Mouse (Mus musculus): ENCODE measurements at regions not wholly inside any gene's neighbourhood (a gene's known extent, or its start where the extent isn't known, plus 50 kb on each side); places are given as distances from the start of the nearest gene placed in this dataset.
"Not testable (repeated sequence)": the region's sequence is repeated elsewhere in the genome, so short reads cannot be mapped to it uniquely, and the experiment has no call there.

- not testable (repeated sequence) for H3K4me3 ChIP-seq (ENCODE audit: low read length); H3K9ac ChIP-seq (ENCODE audit: low read depth, low read length); ATAC-seq; H3K4me1 ChIP-seq (ENCODE audit: control insufficient read depth, insufficient read depth, low read depth, low read length); H3K27me3 ChIP-seq (replicated peaks; ENCODE audit: control insufficient read depth, insufficient read depth, low read length); H3K4me2 ChIP-seq (ENCODE audit: low read length); H3K9me3 ChIP-seq (ENCODE audit: control insufficient read depth, low read length); H3K36me3 ChIP-seq (ENCODE audit: control insufficient read depth, insufficient read depth, low read length); H3K27ac ChIP-seq (ENCODE audit: low read depth, low read length)
- WGBS = 89% methylated on average over 5 of the region's 5 CpGs
These were observed 868.4 kb upstream of the Olfr1507 start for GRCm38 (mm10) chr14:53363995-53364394.

- H3K36me3 ChIP-seq (ENCODE audit: control insufficient read depth, insufficient read depth, low read length); H3K4me2 ChIP-seq (ENCODE audit: low read length); H3K27me3 ChIP-seq (replicated peaks; ENCODE audit: control insufficient read depth, insufficient read depth, low read length); H3K27ac ChIP-seq (ENCODE audit: low read depth, low read length); ATAC-seq; H3K9me3 ChIP-seq (ENCODE audit: control insufficient read depth, low read length); H3K4me3 ChIP-seq (ENCODE audit: low read length); H3K9ac ChIP-seq (ENCODE audit: low read depth, low read length); H3K4me1 ChIP-seq (ENCODE audit: control insufficient read depth, insufficient read depth, low read depth, low read length): not testable (repeated sequence)
- 82% methylated on average over 2 of the region's 2 CpGs for WGBS
These were observed 866.5 kb upstream of the Olfr1507 start for GRCm38 (mm10) chr14:53362054-53362453.

- not testable (repeated sequence) for H3K9ac ChIP-seq (ENCODE audit: low read depth, low read length); ATAC-seq; H3K9me3 ChIP-seq (ENCODE audit: control insufficient read depth, low read length); H3K36me3 ChIP-seq (ENCODE audit: control insufficient read depth, insufficient read depth, low read length); H3K27me3 ChIP-seq (replicated peaks; ENCODE audit: control insufficient read depth, insufficient read depth, low read length); H3K4me3 ChIP-seq (ENCODE audit: low read length); H3K4me1 ChIP-seq (ENCODE audit: control insufficient read depth, insufficient read depth, low read depth, low read length); H3K27ac ChIP-seq (ENCODE audit: low read depth, low read length); H3K4me2 ChIP-seq (ENCODE audit: low read length)
- 100% methylated on average over 1 of the region's 2 CpGs for WGBS
These were observed 861.9 kb upstream of the Olfr1507 start for GRCm38 (mm10) chr14:53357498-53357897.

- H3K9ac ChIP-seq (ENCODE audit: low read depth, low read length); H3K9me3 ChIP-seq (ENCODE audit: control insufficient read depth, low read length); H3K27me3 ChIP-seq (replicated peaks; ENCODE audit: control insufficient read depth, insufficient read depth, low read length); H3K4me3 ChIP-seq (ENCODE audit: low read length); ATAC-seq; H3K4me1 ChIP-seq (ENCODE audit: control insufficient read depth, insufficient read depth, low read depth, low read length); H3K4me2 ChIP-seq (ENCODE audit: low read length); H3K36me3 ChIP-seq (ENCODE audit: control insufficient read depth, insufficient read depth, low read length); H3K27ac ChIP-seq (ENCODE audit: low read depth, low read length): not testable (repeated sequence)
- WGBS = no CpG with 5 or more reads among the region's 1 CpGs
These were observed 861.2 kb upstream of the Olfr1507 start for GRCm38 (mm10) chr14:53356783-53357182.

- H3K4me3 ChIP-seq (ENCODE audit: low read length); H3K9me3 ChIP-seq (ENCODE audit: control insufficient read depth, low read length); H3K9ac ChIP-seq (ENCODE audit: low read depth, low read length); H3K4me2 ChIP-seq (ENCODE audit: low read length); ATAC-seq; H3K36me3 ChIP-seq (ENCODE audit: control insufficient read depth, insufficient read depth, low read length); H3K4me1 ChIP-seq (ENCODE audit: control insufficient read depth, insufficient read depth, low read depth, low read length); H3K27ac ChIP-seq (ENCODE audit: low read depth, low read length); H3K27me3 ChIP-seq (replicated peaks; ENCODE audit: control insufficient read depth, insufficient read depth, low read length): not testable (repeated sequence)
- no CpG with 5 or more reads among the region's 3 CpGs for WGBS
These were observed 855.9 kb upstream of the Olfr1507 start for GRCm38 (mm10) chr14:53351457-53351856.

- H3K4me1 ChIP-seq (ENCODE audit: control insufficient read depth, insufficient read depth, low read depth, low read length); H3K27ac ChIP-seq (ENCODE audit: low read depth, low read length); H3K4me3 ChIP-seq (ENCODE audit: low read length); H3K36me3 ChIP-seq (ENCODE audit: control insufficient read depth, insufficient read depth, low read length); ATAC-seq; H3K27me3 ChIP-seq (replicated peaks; ENCODE audit: control insufficient read depth, insufficient read depth, low read length); H3K9ac ChIP-seq (ENCODE audit: low read depth, low read length); H3K9me3 ChIP-seq (ENCODE audit: control insufficient read depth, low read length); H3K4me2 ChIP-seq (ENCODE audit: low read length): not testable (repeated sequence)
- WGBS = 86% methylated on average over 1 of the region's 1 CpGs
These were observed 855.2 kb upstream of the Olfr1507 start for GRCm38 (mm10) chr14:53350780-53351179.

- H3K4me2 ChIP-seq (ENCODE audit: low read length); H3K4me3 ChIP-seq (ENCODE audit: low read length); H3K36me3 ChIP-seq (ENCODE audit: control insufficient read depth, insufficient read depth, low read length); ATAC-seq; H3K9ac ChIP-seq (ENCODE audit: low read depth, low read length); H3K4me1 ChIP-seq (ENCODE audit: control insufficient read depth, insufficient read depth, low read depth, low read length); H3K27me3 ChIP-seq (replicated peaks; ENCODE audit: control insufficient read depth, insufficient read depth, low read length); H3K27ac ChIP-seq (ENCODE audit: low read depth, low read length); H3K9me3 ChIP-seq (ENCODE audit: control insufficient read depth, low read length): not testable (repeated sequence)
These were observed 853.6 kb upstream of the Olfr1507 start for GRCm38 (mm10) chr14:53349111-53349510.

- H3K36me3 ChIP-seq (ENCODE audit: control insufficient read depth, insufficient read depth, low read length); H3K9me3 ChIP-seq (ENCODE audit: control insufficient read depth, low read length); H3K4me1 ChIP-seq (ENCODE audit: control insufficient read depth, insufficient read depth, low read depth, low read length); H3K4me2 ChIP-seq (ENCODE audit: low read length); H3K4me3 ChIP-seq (ENCODE audit: low read length); H3K9ac ChIP-seq (ENCODE audit: low read depth, low read length); H3K27me3 ChIP-seq (replicated peaks; ENCODE audit: control insufficient read depth, insufficient read depth, low read length); ATAC-seq; H3K27ac ChIP-seq (ENCODE audit: low read depth, low read length): not testable (repeated sequence)
- WGBS = 52% methylated on average over 2 of the region's 2 CpGs
These were observed 850.0 kb upstream of the Olfr1507 start for GRCm38 (mm10) chr14:53345568-53345967.

GRCm38 (mm10) chr14:53343849-53344248 lies 848.3 kb upstream of the Olfr1507 start:
- not testable (repeated sequence) for H3K9ac ChIP-seq (ENCODE audit: low read depth, low read length)

GRCm38 (mm10) chr14:53339167-53339566 lies 843.6 kb upstream of the Olfr1507 start:
- ATAC-seq; H3K9ac ChIP-seq (ENCODE audit: low read depth, low read length); H3K4me3 ChIP-seq (ENCODE audit: low read length); H3K4me1 ChIP-seq (ENCODE audit: control insufficient read depth, insufficient read depth, low read depth, low read length); H3K27ac ChIP-seq (ENCODE audit: low read depth, low read length); H3K4me2 ChIP-seq (ENCODE audit: low read length); H3K36me3 ChIP-seq (ENCODE audit: control insufficient read depth, insufficient read depth, low read length); H3K9me3 ChIP-seq (ENCODE audit: control insufficient read depth, low read length); H3K27me3 ChIP-seq (replicated peaks; ENCODE audit: control insufficient read depth, insufficient read depth, low read length): not testable (repeated sequence)
- 100% methylated on average over 1 of the region's 4 CpGs for WGBS

More at GRCm38 (mm10) chr14:53343849-53344248, 848.3 kb upstream of the Olfr1507 start:
- not testable (repeated sequence) for H3K4me3 ChIP-seq (ENCODE audit: low read length); H3K4me1 ChIP-seq (ENCODE audit: control insufficient read depth, insufficient read depth, low read depth, low read length); H3K27me3 ChIP-seq (replicated peaks; ENCODE audit: control insufficient read depth, insufficient read depth, low read length); H3K4me2 ChIP-seq (ENCODE audit: low read length); ATAC-seq; H3K27ac ChIP-seq (ENCODE audit: low read depth, low read length); H3K36me3 ChIP-seq (ENCODE audit: control insufficient read depth, insufficient read depth, low read length); H3K9me3 ChIP-seq (ENCODE audit: control insufficient read depth, low read length)
- WGBS = 70% methylated on average over 5 of the region's 5 CpGs

All from hindbrain, embryonic 16.5 days (tissue).